Mouse (Mus musculus): ENCODE measurements at regions not wholly inside any gene's neighbourhood (a gene's known extent, or its start where the extent isn't known, plus 50 kb on each side); places are given as distances from the start of the nearest gene placed in this dataset.
"Not testable (repeated sequence)": the region's sequence is repeated elsewhere in the genome, so short reads cannot be mapped to it uniquely, and the experiment has no call there.

DNA sequence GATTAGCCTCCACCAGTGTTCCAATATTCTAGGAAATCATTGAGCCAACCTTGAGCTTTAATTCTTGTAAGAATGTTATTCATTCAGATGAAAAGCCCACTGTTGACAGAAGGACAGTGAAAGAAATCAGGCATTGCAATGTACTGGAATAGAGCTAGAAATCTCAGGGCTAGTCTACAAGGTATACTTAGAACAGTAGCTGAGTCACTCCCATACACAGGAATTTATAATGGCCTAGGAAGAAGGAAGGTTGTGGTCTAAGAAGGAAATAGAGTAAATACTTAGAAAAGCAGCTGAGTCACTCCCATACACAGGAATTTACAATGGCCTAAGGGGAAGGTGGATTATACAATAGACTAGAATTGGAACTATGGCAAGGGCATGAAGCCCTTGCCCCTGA lies 174.6 kb downstream of the Fam181b start:
- not testable (repeated sequence) for H3K4me3 ChIP-seq (ENCODE audit: low read depth, low read length); H3K27me3 ChIP-seq (ENCODE audit: insufficient read depth, low read length); H3K9ac ChIP-seq; ATAC-seq (ENCODE audit: insufficient read depth); H3K9me3 ChIP-seq (ENCODE audit: low read depth, low read length); DNase-seq; H3K36me3 ChIP-seq (ENCODE audit: insufficient read depth); H3K27ac ChIP-seq (ENCODE audit: low read depth); H3K4me2 ChIP-seq; H3K4me1 ChIP-seq (ENCODE audit: insufficient read depth)

DNA sequence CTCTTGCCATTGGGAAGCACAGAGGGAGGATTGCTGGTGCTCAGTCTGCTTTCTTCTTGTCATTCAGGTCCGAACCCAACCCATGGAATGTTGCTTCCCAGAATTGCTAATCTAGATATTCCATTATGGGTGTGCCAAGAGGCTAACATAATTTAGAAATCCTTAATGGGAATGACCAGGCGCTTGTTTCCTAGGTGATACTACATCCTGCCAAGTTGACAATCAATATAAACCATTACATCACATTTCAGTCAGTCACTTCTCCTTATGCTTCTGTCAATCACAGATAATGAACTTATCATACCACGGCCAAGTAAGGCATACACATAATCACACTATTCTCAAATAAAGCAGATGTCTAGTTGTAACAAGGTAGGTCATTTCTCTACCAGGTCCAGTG lies 206.1 kb downstream of the Fam181b start:
- H3K4me2 ChIP-seq: no peak overlapping the region
- no peak overlapping the region for H3K9ac ChIP-seq
- ATAC-seq (ENCODE audit: insufficient read depth) (no peak), DNase-seq (no peak)
- no peaks in the 10 kb centered on the region for H3K4me1 ChIP-seq (ENCODE audit: insufficient read depth)
- no peak for TF ChIP-seq CTCF (IDR thresholded peaks at IDR 0.05; ENCODE audit: low read depth)
- no peak overlapping the region for H3K27ac ChIP-seq (ENCODE audit: low read depth)
- no peaks in the 10 kb centered on the region for H3K36me3 ChIP-seq (ENCODE audit: insufficient read depth)
- H3K4me3 ChIP-seq (ENCODE audit: low read depth, low read length): no peak overlapping the region
- no peaks in the 10 kb centered on the region for H3K27me3 ChIP-seq (ENCODE audit: insufficient read depth, low read length)
- WGBS: 76% methylated on average over 3 of the region's 3 CpGs
- no peaks in the 10 kb centered on the region for H3K9me3 ChIP-seq (ENCODE audit: low read depth, low read length)

GRCm38 (mm10) chr7:93291457-93291856 lies 211.8 kb downstream of the Fam181b start:
- no peaks in the 10 kb centered on the region for H3K4me1 ChIP-seq (ENCODE audit: insufficient read depth)
- no peak overlapping the region for H3K9ac ChIP-seq
- no peak overlapping the region for H3K4me2 ChIP-seq
- no peak for DNase-seq
- no peaks in the 10 kb centered on the region for H3K27me3 ChIP-seq (ENCODE audit: insufficient read depth, low read length)
- no peaks in the 10 kb centered on the region for H3K9me3 ChIP-seq (ENCODE audit: low read depth, low read length)
- no peak overlapping the region for H3K27ac ChIP-seq (ENCODE audit: low read depth)
- TF ChIP-seq CTCF (IDR thresholded peaks at IDR 0.05; ENCODE audit: low read depth): no peak
- H3K4me3 ChIP-seq (ENCODE audit: low read depth, low read length): no peak overlapping the region
- ATAC-seq (ENCODE audit: insufficient read depth): no peak
- WGBS: 65% methylated on average over 3 of the region's 3 CpGs
- H3K36me3 ChIP-seq (ENCODE audit: insufficient read depth): no peaks in the 10 kb centered on the region

GRCm38 (mm10) chr7:93291945-93292696 lies 212.5 kb downstream of the Fam181b start:
- Histone ChIP-seq H3K4me1 (ENCODE audit: insufficient read depth) (no peaks in the 10 kb centered on the region), H3K36me3 (ENCODE audit: insufficient read depth) (no peaks in the 10 kb centered on the region), H3K4me3 (ENCODE audit: low read depth, low read length) (no peak overlapping the region), H3K27ac (ENCODE audit: low read depth) (no peak overlapping the region), H3K27me3 (ENCODE audit: insufficient read depth, low read length) (no peaks in the 10 kb centered on the region), H3K4me2 (no peak overlapping the region), H3K9me3 (ENCODE audit: low read depth, low read length) (no peaks in the 10 kb centered on the region), H3K9ac (no peak overlapping the region)
- WGBS: 71% methylated on average over 3 of the region's 3 CpGs
- DNase-seq: no peak
- no peak for TF ChIP-seq CTCF (IDR thresholded peaks at IDR 0.05; ENCODE audit: low read depth)
- no peak for ATAC-seq (ENCODE audit: insufficient read depth)

DNA sequence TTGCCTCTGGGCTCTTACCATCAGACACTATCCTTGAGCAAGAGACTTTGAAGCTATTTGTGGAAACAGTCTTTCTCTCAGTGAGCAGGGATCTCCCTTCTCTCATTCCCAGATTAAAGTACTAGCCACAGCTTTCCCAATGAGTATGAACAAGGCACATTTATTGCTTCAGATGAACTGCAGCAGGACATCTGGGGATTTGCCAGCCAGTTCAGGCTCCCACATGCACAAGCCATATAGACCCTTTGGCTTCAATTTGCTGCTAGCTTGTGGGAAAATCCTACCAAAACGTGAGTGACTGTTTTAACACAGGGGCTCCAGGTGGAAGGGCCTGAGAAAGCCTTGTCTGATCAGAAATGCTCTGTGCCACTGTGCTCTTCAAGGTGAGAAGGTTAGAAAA lies 233.1 kb downstream of the Fam181b start:
- Histone ChIP-seq H3K27me3 (ENCODE audit: insufficient read depth, low read length) (no peaks in the 10 kb centered on the region), H3K36me3 (ENCODE audit: insufficient read depth) (no peaks in the 10 kb centered on the region), H3K4me3 (ENCODE audit: low read depth, low read length) (no peak overlapping the region), H3K27ac (ENCODE audit: low read depth) (no peak overlapping the region), H3K9ac (no peak overlapping the region), H3K9me3 (ENCODE audit: low read depth, low read length) (no peaks in the 10 kb centered on the region), H3K4me2 (no peak overlapping the region), H3K4me1 (ENCODE audit: insufficient read depth) (no peaks in the 10 kb centered on the region)
- ATAC-seq (ENCODE audit: insufficient read depth) (no peak), DNase-seq (no peak)
- 43% methylated on average over 1 of the region's 1 CpGs for WGBS
- no peak for TF ChIP-seq CTCF (IDR thresholded peaks at IDR 0.05; ENCODE audit: low read depth)

DNA sequence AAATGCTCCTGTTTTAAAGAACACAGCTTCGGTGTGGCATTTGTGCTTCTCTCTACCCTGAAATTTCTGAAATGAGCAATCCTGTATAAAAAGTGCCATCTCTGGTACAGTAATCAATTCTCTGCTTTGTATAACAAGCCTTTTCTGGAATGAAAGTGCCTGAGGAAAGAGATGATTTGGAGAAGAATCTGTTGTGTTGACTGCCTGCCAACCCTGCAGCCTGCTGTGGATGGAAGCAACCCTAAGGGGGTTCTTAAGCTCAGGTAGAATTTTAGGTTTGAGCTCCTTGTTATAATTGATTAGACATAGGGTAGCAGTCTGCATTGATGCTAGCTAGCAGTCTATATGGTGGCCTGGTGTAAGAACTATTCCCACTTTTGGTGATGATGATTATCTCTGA lies 251.7 kb downstream of the Fam181b start:
- no peak overlapping the region for H3K9ac ChIP-seq
- no peaks in the 10 kb centered on the region for H3K4me1 ChIP-seq (ENCODE audit: insufficient read depth)
- ATAC-seq (ENCODE audit: insufficient read depth) (no peak), DNase-seq (no peak)
- no peak overlapping the region for H3K27ac ChIP-seq (ENCODE audit: low read depth)
- H3K27me3 ChIP-seq (ENCODE audit: insufficient read depth, low read length): no peaks in the 10 kb centered on the region
- H3K4me3 ChIP-seq (ENCODE audit: low read depth, low read length): no peak overlapping the region
- TF ChIP-seq CTCF (IDR thresholded peaks at IDR 0.05; ENCODE audit: low read depth): no peak
- 90% methylated on average over 1 of the region's 1 CpGs for WGBS
- H3K9me3 ChIP-seq (ENCODE audit: low read depth, low read length): no peaks in the 10 kb centered on the region
- no peak overlapping the region for H3K4me2 ChIP-seq
- H3K36me3 ChIP-seq (ENCODE audit: insufficient read depth): no peaks in the 10 kb centered on the region

- WGBS: 52% methylated on average over 3 of the region's 3 CpGs
These were observed 252.5 kb downstream of the Fam181b start for GRCm38 (mm10) chr7:93332203-93332602.

More at GRCm38 (mm10) chr7:93332203-93332602, 252.5 kb downstream of the Fam181b start:
- H3K27me3 ChIP-seq (ENCODE audit: insufficient read depth, low read length): no peaks in the 10 kb centered on the region
- H3K27ac ChIP-seq (ENCODE audit: low read depth): no peak overlapping the region
- H3K9ac ChIP-seq: no peak overlapping the region
- no peak for TF ChIP-seq CTCF (IDR thresholded peaks at IDR 0.05; ENCODE audit: low read depth)
- H3K9me3 ChIP-seq (ENCODE audit: low read depth, low read length): no peaks in the 10 kb centered on the region
- H3K4me3 ChIP-seq (ENCODE audit: low read depth, low read length): no peak overlapping the region
- H3K4me2 ChIP-seq: no peak overlapping the region
- ATAC-seq (ENCODE audit: insufficient read depth) (no peak), DNase-seq (no peak)
- no peaks in the 10 kb centered on the region for H3K4me1 ChIP-seq (ENCODE audit: insufficient read depth)
- H3K36me3 ChIP-seq (ENCODE audit: insufficient read depth): no peaks in the 10 kb centered on the region
